Mouse (Mus musculus): ENCODE data around the gene Akr1d1.

DNA sequence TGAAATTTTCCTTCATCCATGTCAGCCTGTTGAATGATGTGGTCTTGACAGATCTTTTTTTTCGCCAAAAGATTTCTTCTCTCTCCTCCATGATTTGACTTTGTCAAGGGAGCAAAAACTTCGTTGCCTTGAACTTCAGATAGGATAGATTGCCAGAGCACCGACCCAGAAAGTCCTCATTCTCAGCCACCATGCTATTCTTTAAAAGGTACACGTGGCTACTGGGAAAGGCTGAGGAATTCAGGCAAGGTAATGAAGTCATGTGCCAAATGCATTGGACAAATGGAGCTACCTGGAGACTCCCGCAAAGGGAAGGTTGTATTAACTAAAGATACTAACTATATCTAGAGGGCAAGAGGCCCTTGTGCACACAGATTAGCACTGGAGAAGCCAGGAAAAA, 8.8 kb downstream of the Akr1d1 start:
- no peak for TF ChIP-seq CTCF (IDR thresholded peaks at IDR 0.05; ENCODE audit: low read depth, low read length)
- TF ChIP-seq POLR2A (IDR thresholded peaks at IDR 0.05; ENCODE audit: extremely low read depth, insufficient read depth, low read length), result no peak

Data from liver, adult 2 months (tissue).